Mouse (Mus musculus): ENCODE results near the gene Vwa5b2. TPM values are rescaled to one million over a fixed set of nuclear protein-coding genes. Genes with fewer than 3 reads are reported as not detected.
A peak's percentile ranks its signal among the peaks of the same experiment; 100 is the strongest.

Gene Vwa5b2
- polyA plus RNA-seq, 1 experiment from 2014 or later = 0.89 TPM

- ATAC-seq (ENCODE audit: insufficient read depth) (no peak), DNase-seq (peak; percentile 24)
- no peak for TF ChIP-seq CTCF (IDR thresholded peaks at IDR 0.05; ENCODE audit: low read depth)
- peak overlapping the region; percentile 48 for H3K4me3 ChIP-seq (ENCODE audit: low read depth, low read length)
- no peak overlapping the region; the same call in 1 of the 2 replicates for H3K9ac ChIP-seq
- peak overlapping the region; percentile 41 for H3K4me2 ChIP-seq
- H3K27me3 ChIP-seq (ENCODE audit: insufficient read depth, low read length) = peaks cover 63% of the 10 kb centered on the region
- H3K9me3 ChIP-seq (ENCODE audit: low read depth, low read length) = no peaks in the 10 kb centered on the region
- no peak overlapping the region for H3K27ac ChIP-seq (ENCODE audit: low read depth)
- 3% methylated on average over 48 of the region's 48 CpGs for WGBS
- H3K36me3 ChIP-seq (ENCODE audit: insufficient read depth) = no peaks in the 10 kb centered on the region
- no peaks in the 10 kb centered on the region; the same call in 1 of the 2 replicates for H3K4me1 ChIP-seq (ENCODE audit: insufficient read depth)
These were observed 1.9 kb downstream of the Vwa5b2 start for GRCm38 (mm10) chr16:20591076-20591705.

DNA sequence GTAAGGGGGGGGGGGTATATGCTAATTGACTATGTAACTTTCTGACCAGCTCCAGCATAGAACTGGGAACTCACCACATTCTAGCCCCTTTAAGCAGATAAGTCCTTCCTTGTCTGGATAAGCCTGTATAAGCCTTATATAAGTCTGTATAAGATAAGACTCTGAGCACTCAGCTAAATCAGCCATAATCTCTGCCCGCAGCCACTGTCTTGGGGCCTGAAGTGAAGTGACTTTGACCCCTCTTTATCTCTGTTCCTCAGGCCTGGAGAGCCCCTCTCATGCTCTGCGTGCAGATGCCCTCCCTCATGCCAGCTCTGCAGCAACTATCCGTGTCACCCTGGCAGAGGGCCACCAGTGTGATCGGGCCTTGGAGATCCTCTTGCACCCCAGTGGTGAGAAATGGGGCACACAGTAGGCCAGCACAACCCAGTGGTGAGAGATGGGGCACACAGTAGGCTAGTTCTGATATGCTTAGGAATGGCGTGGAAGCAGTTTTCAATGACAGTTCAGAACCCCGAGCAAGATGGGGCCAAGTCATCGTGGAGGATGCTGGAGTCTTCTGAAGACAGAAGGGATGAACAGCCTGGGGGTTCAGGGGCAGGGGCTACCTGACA, 5.9 kb downstream of the Vwa5b2 start:
- 74% methylated on average over 7 of the region's 7 CpGs for WGBS
- H3K27me3 ChIP-seq (ENCODE audit: insufficient read depth, low read length) = peaks cover 42% of the 10 kb centered on the region
- no peak for ATAC-seq (ENCODE audit: insufficient read depth)
- H3K36me3 ChIP-seq (ENCODE audit: insufficient read depth) = no peaks in the 10 kb centered on the region
- H3K9me3 ChIP-seq (ENCODE audit: low read depth, low read length) = no peaks in the 10 kb centered on the region
- H3K4me2 ChIP-seq = no peak overlapping the region
- no peak overlapping the region for H3K9ac ChIP-seq
- no peak for DNase-seq
- TF ChIP-seq CTCF (IDR thresholded peaks at IDR 0.05; ENCODE audit: low read depth) = no peak
- H3K27ac ChIP-seq (ENCODE audit: low read depth) = no peak overlapping the region
- H3K4me3 ChIP-seq (ENCODE audit: low read depth, low read length) = no peak overlapping the region
- no peaks in the 10 kb centered on the region for H3K4me1 ChIP-seq (ENCODE audit: insufficient read depth)

DNA sequence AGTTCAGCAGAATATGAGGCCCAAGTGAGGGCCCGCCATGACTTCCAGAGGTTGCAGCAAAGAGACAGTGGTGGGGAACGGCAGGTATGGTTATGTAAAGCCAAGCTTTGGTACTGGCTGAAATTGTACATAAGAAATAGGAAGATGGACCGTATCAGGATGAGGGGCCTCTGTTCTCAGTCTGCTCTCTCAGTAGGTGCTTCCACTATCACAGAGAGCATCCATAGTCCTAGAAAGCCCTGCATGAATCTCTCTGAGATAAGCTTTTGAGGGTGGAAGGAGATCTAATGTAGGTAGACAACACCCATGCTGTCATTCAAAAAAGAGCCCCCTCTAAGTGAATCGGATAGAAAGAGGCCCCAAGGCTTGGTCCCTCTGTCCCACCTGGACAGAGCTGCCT, 6.5 kb downstream of the Vwa5b2 start:
- DNase-seq (no peak), ATAC-seq (ENCODE audit: insufficient read depth) (no peak)
- H3K36me3 ChIP-seq (ENCODE audit: insufficient read depth) = no peaks in the 10 kb centered on the region
- H3K9me3 ChIP-seq (ENCODE audit: low read depth, low read length) = no peaks in the 10 kb centered on the region
- no peak overlapping the region for H3K4me2 ChIP-seq
- WGBS = 86% methylated on average over 4 of the region's 4 CpGs
- no peak overlapping the region for H3K27ac ChIP-seq (ENCODE audit: low read depth)
- no peaks in the 10 kb centered on the region for H3K4me1 ChIP-seq (ENCODE audit: insufficient read depth)
- H3K9ac ChIP-seq = no peak overlapping the region
- TF ChIP-seq CTCF (IDR thresholded peaks at IDR 0.05; ENCODE audit: low read depth) = no peak
- peaks cover 37% of the 10 kb centered on the region for H3K27me3 ChIP-seq (ENCODE audit: insufficient read depth, low read length)
- H3K4me3 ChIP-seq (ENCODE audit: low read depth, low read length) = no peak overlapping the region

DNA sequence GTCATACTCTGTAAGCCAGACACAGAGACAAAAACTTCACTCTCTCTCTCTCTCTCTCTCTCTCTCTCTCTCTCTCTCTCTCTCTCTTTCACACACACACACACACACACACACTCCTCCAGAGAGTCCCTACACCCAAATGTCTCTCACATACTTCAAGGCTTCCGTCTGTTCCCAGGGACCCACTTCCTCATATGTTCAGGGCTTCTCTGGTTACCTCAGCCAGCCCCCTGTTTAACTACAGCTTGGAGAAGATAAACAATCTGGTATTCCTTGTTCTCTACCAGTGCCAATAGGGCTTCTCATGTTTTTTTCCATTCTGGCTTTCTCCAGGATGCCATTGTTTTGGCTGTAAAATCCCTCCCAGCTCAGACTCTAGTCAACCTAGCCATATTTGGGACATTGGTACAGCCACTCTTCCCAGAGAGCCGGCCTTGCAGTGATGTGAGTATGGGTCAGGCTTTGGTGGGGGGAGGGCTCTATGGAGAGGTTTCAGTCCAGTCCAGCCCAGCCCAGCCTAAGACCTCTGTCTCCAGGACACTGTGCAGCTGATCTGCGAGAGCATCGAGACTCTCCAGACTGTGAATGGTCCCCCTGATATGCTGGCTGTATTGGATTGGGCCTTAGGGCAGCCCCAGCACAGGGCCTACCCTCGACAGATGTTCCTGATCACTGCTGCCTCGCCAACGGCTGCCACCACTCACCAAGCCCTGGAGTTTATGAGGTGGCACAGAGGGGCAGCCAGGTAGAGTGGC, 7.6 kb downstream of the Vwa5b2 start:
- Histone ChIP-seq H3K27ac (ENCODE audit: low read depth) (no peak overlapping the region), H3K36me3 (ENCODE audit: insufficient read depth) (no peaks in the 10 kb centered on the region), H3K9ac (no peak overlapping the region), H3K4me3 (ENCODE audit: low read depth, low read length) (no peak overlapping the region), H3K4me2 (no peak overlapping the region), H3K27me3 (ENCODE audit: insufficient read depth, low read length) (peaks cover 25% of the 10 kb centered on the region), H3K9me3 (ENCODE audit: low read depth, low read length) (no peaks in the 10 kb centered on the region), H3K4me1 (ENCODE audit: insufficient read depth) (no peaks in the 10 kb centered on the region)
- TF ChIP-seq CTCF (IDR thresholded peaks at IDR 0.05; ENCODE audit: low read depth) = no peak
- 47% methylated on average over 7 of the region's 7 CpGs for WGBS
- ATAC-seq (ENCODE audit: insufficient read depth) = peak; percentile 39; the same call in 1 of the 2 replicates
- DNase-seq = no peak

GRCm38 (mm10) chr16:20600511-20600910, 11.2 kb downstream of the Vwa5b2 start:
- ATAC-seq (ENCODE audit: insufficient read depth) (no peak), DNase-seq (no peak)
- H3K9me3 ChIP-seq (ENCODE audit: low read depth, low read length) = no peaks in the 10 kb centered on the region
- H3K36me3 ChIP-seq (ENCODE audit: insufficient read depth) = peaks cover 13% of the 10 kb centered on the region
- WGBS = 67% methylated on average over 5 of the region's 5 CpGs
- no peaks in the 10 kb centered on the region for H3K4me1 ChIP-seq (ENCODE audit: insufficient read depth)
- no peaks in the 10 kb centered on the region for H3K27me3 ChIP-seq (ENCODE audit: insufficient read depth, low read length)
- TF ChIP-seq CTCF (IDR thresholded peaks at IDR 0.05; ENCODE audit: low read depth) = no peak
- H3K4me2 ChIP-seq = no peak overlapping the region
- H3K9ac ChIP-seq = no peak overlapping the region
- H3K27ac ChIP-seq (ENCODE audit: low read depth) = no peak overlapping the region
- no peak overlapping the region for H3K4me3 ChIP-seq (ENCODE audit: low read depth, low read length)

DNA sequence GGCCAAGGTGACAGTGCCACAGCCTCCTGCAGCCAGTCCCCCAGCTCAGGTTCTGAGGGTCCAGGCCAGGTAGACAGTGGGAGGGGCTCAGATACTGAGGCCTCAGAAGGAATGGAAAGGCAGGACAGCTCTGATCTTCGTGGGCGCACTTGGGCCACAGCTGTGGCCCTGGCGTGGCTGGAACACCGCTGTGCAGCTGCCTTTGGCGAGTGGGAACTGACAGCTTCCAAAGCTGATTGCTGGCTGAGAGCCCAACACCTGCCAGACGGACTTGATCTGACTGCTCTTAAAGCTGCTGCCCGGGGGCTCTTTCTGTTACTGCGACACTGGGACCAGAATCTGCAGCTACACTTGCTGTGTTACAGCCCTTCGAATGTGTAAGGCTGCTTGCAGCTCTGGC, 15.4 kb downstream of the Vwa5b2 start:
- WGBS = 44% methylated on average over 9 of the region's 9 CpGs
- H3K9ac ChIP-seq = no peak overlapping the region

More for the DNA sequence above, 15.4 kb downstream of the Vwa5b2 start:
- TF ChIP-seq CTCF (IDR thresholded peaks at IDR 0.05; ENCODE audit: low read depth) = no peak
- H3K27ac ChIP-seq (ENCODE audit: low read depth) = no peak overlapping the region
- DNase-seq = peak; percentile 49
- no peak overlapping the region for H3K4me3 ChIP-seq (ENCODE audit: low read depth, low read length)
- no peaks in the 10 kb centered on the region for H3K27me3 ChIP-seq (ENCODE audit: insufficient read depth, low read length)
- no peak overlapping the region for H3K4me2 ChIP-seq
- ATAC-seq (ENCODE audit: insufficient read depth) = no peak
- peaks cover 2% of the 10 kb centered on the region for H3K4me1 ChIP-seq (ENCODE audit: insufficient read depth)
- H3K9me3 ChIP-seq (ENCODE audit: low read depth, low read length) = no peaks in the 10 kb centered on the region
- H3K36me3 ChIP-seq (ENCODE audit: insufficient read depth) = peaks cover 39% of the 10 kb centered on the region
